Mouse (Mus musculus) embryonic fibroblast, embryonic 13.5 days (primary cell): ENCODE results near the gene Necab3.

Experiments
- CTCF ChIP-seq: IDR thresholded peaks from 2 replicates; pipeline ENCODE4 v1.5.1; 2011; ENCODE audit warnings: mild to moderate bottlenecking, control low read depth, low read length, moderate library complexity, borderline replicate concordance; ENCODE audit not compliant: insufficient read depth
- POLR2A ChIP-seq: IDR thresholded peaks from 2 replicates; pipeline ENCODE4 v1.6.1; 2011; ENCODE audit warnings: low read depth, mild to moderate bottlenecking, control low read depth, low read length, moderate library complexity

DNA sequence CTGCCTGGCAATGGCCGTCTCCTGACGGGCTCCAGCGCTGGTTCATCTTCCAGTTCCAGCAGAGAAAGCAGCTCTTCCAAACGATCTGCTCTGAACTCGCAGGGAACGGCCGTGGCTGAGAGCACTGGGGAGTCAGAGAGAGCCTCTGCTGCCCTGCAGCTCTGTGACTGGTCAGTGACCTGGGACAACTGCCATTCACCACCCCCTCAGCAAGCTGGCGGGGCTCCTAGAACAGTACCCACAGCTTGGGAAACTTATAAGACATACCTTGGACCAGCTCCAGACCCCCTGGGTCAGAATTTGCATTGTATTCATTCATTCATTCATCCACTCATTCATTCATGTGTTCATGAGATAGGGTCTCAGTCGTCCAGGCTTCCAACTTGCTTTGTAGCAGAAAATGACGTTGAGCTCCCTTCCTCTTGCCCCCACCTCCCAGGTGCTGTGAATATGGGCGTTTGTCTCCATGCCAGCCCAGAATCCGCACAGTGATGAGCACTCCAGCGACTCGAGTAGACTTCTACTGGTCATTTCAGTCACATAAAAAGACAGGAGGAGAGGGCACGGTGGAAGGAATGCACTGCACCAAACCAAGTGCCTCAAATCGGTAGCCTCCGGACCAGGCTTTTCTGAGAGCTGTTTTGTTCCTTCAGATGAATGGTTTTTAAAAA is 26.4 kb upstream of the Necab3 start:
- TF ChIP-seq CTCF = no peak
- TF ChIP-seq POLR2A = no peak
